Mouse (Mus musculus) stomach, embryonic 15.5 days (tissue): Measurements from ENCODE around the gene Nhs. TPM values are rescaled to one million over a fixed set of nuclear protein-coding genes. Genes with fewer than 3 reads are reported as not detected.

ENCODE experiments used
- ATAC-seq: fragments of 200-750 bp; cut with Nextera tagmentation; 2 replicates; pipeline ENCODE4 v1.8.0; 2017; ENCODE audit warnings: low read depth, moderate number of reproducible peaks, moderate TSS enrichment; ENCODE audit not compliant: insufficient read depth, low FRiP score
- H3K27ac ChIP-seq: fragments of 300-500 bp; sonication (generic); 2 replicates; pipeline ENCODE4 v1.5.1; 2015; ENCODE audit warnings: mild to moderate bottlenecking, inconsistent platforms
- H3K27me3 ChIP-seq: fragments of 300-500 bp; sonication (generic); replicated peaks from 2 replicates; pipeline ENCODE4 v1.6.1; 2015; ENCODE audit warnings: inconsistent platforms
- H3K36me3 ChIP-seq: fragments of 300-500 bp; sonication (generic); 2 replicates; pipeline ENCODE4 v1.6.1; 2015; ENCODE audit warnings: inconsistent platforms
- H3K4me1 ChIP-seq: fragments of 300-500 bp; sonication (generic); 2 replicates; pipeline ENCODE4 v1.6.1; 2015; ENCODE audit warnings: inconsistent platforms
- H3K4me2 ChIP-seq: fragments of 300-500 bp; sonication (generic); 2 replicates; pipeline ENCODE4 v1.6.1; 2015; ENCODE audit warnings: mild to moderate bottlenecking, inconsistent platforms
- H3K4me3 ChIP-seq: fragments of 300-500 bp; sonication (generic); replicated peaks from 2 replicates; pipeline ENCODE4 v1.5.1; 2015; ENCODE audit warnings: inconsistent platforms
- H3K9ac ChIP-seq: fragments of 300-500 bp; sonication (generic); 2 replicates; pipeline ENCODE4 v1.6.1; 2015; ENCODE audit warnings: inconsistent platforms
- H3K9me3 ChIP-seq: fragments of 300-500 bp; sonication (generic); 2 replicates; pipeline ENCODE4 v1.6.1; 2016; ENCODE audit warnings: inconsistent platforms
- WGBS: fragments of 180-500 bp; shearing (Covaris S2); methylation state at CpG from one replicate; pipeline ENCODE4 v1.1.7; 2015; 5-methylcytosine and 5-hydroxymethylcytosine counted together
- polyA plus RNA-seq: library from polyadenylated mRNA; unstranded; fragments of >200 nt; fragmentation: Nextera tagmentation; extraction: Ambion mirVana; gene quantifications from 2 replicates; pipeline ENCODE4 v1.2.1, GENCODE M21; 2015

Nhs gene
- polyA plus RNA-seq: 1.9 and 2.0 TPM in 2 replicates

GRCm38 (mm10) chrX:162159637-162160611 lies at the start of gene Nhs:
Gene Nhs, minus strand, starts transcription at chrX:162159730.
- Histone ChIP-seq H3K27ac (peak within 1 kb of the TSS; percentile 35; the same call in 1 of the 2 replicates), H3K9me3 (no peaks in the 10 kb centered on the region), H3K36me3 (no peaks in the 10 kb centered on the region), H3K4me1 (no peaks in the 10 kb centered on the region), H3K27me3 (peaks cover 11% of the 10 kb centered on the region; the same call in 1 of the 2 replicates), H3K9ac (peak within 1 kb of the TSS; percentile 41), H3K4me3 (peak within 1 kb of the TSS; percentile 56), H3K4me2 (peak within 1 kb of the TSS; percentile 71)
- WGBS: 16% methylated on average over 57 of the region's 61 CpGs
- ATAC-seq: peak; percentile 85; the same call in 1 of the 2 replicates

- H3K9me3 ChIP-seq: no peaks in the 10 kb centered on the region
- H3K9ac ChIP-seq: no peak overlapping the region
- H3K36me3 ChIP-seq: no peaks in the 10 kb centered on the region
- H3K27ac ChIP-seq: no peak overlapping the region
- H3K4me2 ChIP-seq: no peak overlapping the region
- no peak for ATAC-seq
- 68% methylated on average over 2 of the region's 2 CpGs for WGBS
- H3K4me3 ChIP-seq: no peak overlapping the region
- no peaks in the 10 kb centered on the region for H3K4me1 ChIP-seq
- H3K27me3 ChIP-seq: no peaks in the 10 kb centered on the region
Observed at GRCm38 (mm10) chrX:162206350-162206884, 46.9 kb upstream of the Nhs start.

DNA sequence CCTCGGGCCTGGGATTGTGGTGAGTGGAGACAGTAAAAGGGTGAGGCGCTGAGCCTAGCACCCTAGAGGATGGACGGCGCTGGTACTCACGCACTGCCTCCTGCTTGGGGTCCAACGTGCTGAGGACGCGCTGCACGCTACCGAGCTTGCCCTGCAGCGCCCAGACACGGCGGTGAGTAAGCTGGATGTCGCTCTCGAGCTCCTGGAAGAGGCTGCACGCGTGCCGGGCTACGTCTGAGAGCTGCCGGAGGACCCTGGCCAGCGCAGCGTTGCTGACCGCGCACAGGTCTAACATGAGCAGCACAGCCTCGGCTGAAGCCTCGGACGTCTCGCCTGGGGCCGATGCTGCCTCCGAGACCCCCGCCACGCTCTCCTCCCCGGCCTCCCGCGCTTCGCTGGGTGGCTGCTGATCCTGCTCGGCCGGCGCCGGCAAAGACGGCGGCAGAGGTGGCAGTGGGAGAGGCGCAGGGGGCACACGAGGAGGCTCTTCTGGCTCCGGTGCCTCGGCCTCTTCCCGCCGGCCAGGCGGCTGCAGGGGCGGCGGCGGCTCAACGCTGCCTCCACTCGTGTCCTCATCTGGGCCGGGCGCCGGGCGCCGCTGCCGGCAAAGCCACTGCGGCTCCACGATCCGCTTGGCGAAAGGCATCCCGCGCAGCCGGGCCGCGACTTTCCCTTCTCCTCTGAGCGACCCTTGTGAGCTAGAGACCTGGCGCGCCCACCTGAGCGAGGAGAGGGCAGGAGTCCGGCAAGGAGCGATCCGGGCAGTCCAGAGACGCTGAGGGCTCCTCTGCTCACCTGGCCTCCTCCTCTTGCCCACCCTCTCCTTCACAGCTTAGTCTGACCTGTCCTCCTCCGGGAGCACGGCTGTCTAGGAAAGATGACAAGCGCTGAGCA lies 540 bp downstream of the Nhs start:
- Histone ChIP-seq H3K4me2 (peak overlapping the region; percentile 71), H3K27me3 (peaks cover 11% of the 10 kb centered on the region; the same call in 1 of the 2 replicates), H3K4me3 (peak overlapping the region; percentile 56), H3K9ac (peak overlapping the region; percentile 41), H3K9me3 (no peaks in the 10 kb centered on the region), H3K36me3 (no peaks in the 10 kb centered on the region), H3K27ac (peak overlapping the region; percentile 26; the same call in 1 of the 2 replicates), H3K4me1 (no peaks in the 10 kb centered on the region)
- WGBS: 26% methylated on average over 69 of the region's 80 CpGs
- ATAC-seq: peak; percentile 50; the same call in 1 of the 2 replicates

DNA sequence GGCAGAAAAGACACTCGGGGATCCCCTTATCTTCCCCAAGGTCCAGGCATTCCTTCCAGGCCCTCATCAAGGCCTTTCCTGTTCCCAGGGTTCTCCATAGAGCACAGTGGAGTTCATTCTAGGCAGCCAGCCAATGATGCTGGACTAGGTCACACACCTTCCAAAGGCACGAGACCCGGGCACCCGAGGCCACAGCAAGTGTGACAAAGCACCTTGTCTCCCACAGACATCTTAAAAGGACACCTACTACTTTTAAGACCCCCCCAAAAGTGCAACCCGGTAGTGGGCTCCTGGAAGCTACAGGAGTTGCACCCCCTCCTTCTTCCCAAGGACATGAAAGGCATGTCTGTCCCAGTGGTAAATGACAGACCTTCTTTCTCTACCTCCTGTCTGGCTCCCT lies 1.4 kb downstream of the Nhs start:
- H3K4me2 ChIP-seq: peak overlapping the region; percentile 71
- no peak overlapping the region for H3K9ac ChIP-seq
- H3K27me3 ChIP-seq: peaks cover 11% of the 10 kb centered on the region; the same call in 1 of the 2 replicates
- no peak for ATAC-seq
- no peaks in the 10 kb centered on the region for H3K9me3 ChIP-seq
- no peaks in the 10 kb centered on the region for H3K4me1 ChIP-seq
- H3K27ac ChIP-seq: no peak overlapping the region
- peak overlapping the region; percentile 56 for H3K4me3 ChIP-seq
- WGBS: 42% methylated on average over 5 of the region's 5 CpGs
- H3K36me3 ChIP-seq: no peaks in the 10 kb centered on the region

DNA sequence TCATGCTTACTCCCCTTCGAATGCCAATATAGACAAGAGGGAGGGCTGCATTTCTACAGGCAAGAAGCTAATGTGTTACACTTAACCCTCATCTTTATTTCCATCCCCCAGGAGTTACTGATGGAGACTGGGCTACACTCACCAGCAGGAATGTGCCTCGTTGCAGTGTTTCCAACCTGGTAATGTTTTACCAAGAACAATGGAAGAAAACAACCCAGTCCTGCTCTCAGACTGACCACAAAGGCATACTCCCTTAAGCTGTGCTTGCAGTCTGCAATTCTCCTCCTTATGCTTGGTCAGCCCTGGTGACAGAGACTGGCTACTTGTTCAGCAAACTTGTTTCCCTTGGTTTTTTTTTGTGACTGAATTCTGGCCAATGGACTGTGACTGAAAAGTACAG lies 21.7 kb downstream of the Nhs start:
- no peak for ATAC-seq
- H3K4me3 ChIP-seq: no peak overlapping the region
- 57% methylated on average over 2 of the region's 2 CpGs for WGBS
- H3K9ac ChIP-seq: no peak overlapping the region
- no peaks in the 10 kb centered on the region for H3K27me3 ChIP-seq
- H3K36me3 ChIP-seq: no peaks in the 10 kb centered on the region
- H3K4me1 ChIP-seq: no peaks in the 10 kb centered on the region
- H3K27ac ChIP-seq: no peak overlapping the region
- no peak overlapping the region for H3K4me2 ChIP-seq
- no peaks in the 10 kb centered on the region for H3K9me3 ChIP-seq

DNA sequence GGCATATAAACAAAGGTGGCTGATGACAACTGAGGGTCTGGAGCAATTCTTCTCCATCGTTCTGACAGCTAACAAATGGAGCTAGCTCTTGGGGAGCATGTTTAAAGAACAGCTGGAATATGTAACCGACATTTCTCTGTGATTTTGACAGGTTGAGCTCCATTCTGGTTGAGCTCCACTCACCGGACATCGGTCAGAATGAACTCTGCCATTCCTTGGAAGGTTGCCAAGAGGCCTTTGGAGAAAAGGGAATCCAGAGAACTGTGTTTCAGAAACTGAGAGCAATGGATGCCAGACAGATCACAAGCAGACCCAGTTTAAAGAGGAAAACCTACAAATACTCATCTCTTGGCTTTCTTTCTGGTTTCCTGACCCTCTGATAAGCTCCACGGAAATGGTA lies 46.3 kb downstream of the Nhs start:
- no peaks in the 10 kb centered on the region for H3K9me3 ChIP-seq
- no peak for ATAC-seq
- H3K36me3 ChIP-seq: no peaks in the 10 kb centered on the region
- H3K4me1 ChIP-seq: no peaks in the 10 kb centered on the region
- H3K4me3 ChIP-seq: no peak overlapping the region
- WGBS: 43% methylated on average over 5 of the region's 5 CpGs
- no peak overlapping the region for H3K9ac ChIP-seq
- H3K27me3 ChIP-seq: no peaks in the 10 kb centered on the region; the same call in 1 of the 2 replicates
- H3K4me2 ChIP-seq: no peak overlapping the region
- no peak overlapping the region for H3K27ac ChIP-seq

- H3K4me2 ChIP-seq: no peak overlapping the region
- H3K4me1 ChIP-seq: no peaks in the 10 kb centered on the region
- H3K36me3 ChIP-seq: no peaks in the 10 kb centered on the region
- no peaks in the 10 kb centered on the region for H3K27me3 ChIP-seq
- H3K4me3 ChIP-seq: no peak overlapping the region
- no peak overlapping the region for H3K9ac ChIP-seq
- no peak overlapping the region for H3K27ac ChIP-seq
- no peaks in the 10 kb centered on the region for H3K9me3 ChIP-seq
- WGBS: 48% methylated on average over 3 of the region's 3 CpGs
- no peak for ATAC-seq
Observed at GRCm38 (mm10) chrX:162102802-162103434, 56.6 kb downstream of the Nhs start.

- Histone ChIP-seq H3K4me2 (no peak overlapping the region), H3K9ac (no peak overlapping the region), H3K4me1 (no peaks in the 10 kb centered on the region), H3K27ac (no peak overlapping the region), H3K9me3 (no peaks in the 10 kb centered on the region), H3K36me3 (no peaks in the 10 kb centered on the region), H3K4me3 (no peak overlapping the region), H3K27me3 (no peaks in the 10 kb centered on the region)
- WGBS: 49% methylated on average over 4 of the region's 4 CpGs
- ATAC-seq: no peak
Observed at GRCm38 (mm10) chrX:162098364-162098763, 61.2 kb downstream of the Nhs start.

GRCm38 (mm10) chrX:162087291-162087690 lies 72.2 kb downstream of the Nhs start:
- WGBS: 70% methylated on average over 4 of the region's 4 CpGs
- no peaks in the 10 kb centered on the region for H3K9me3 ChIP-seq
- no peak overlapping the region for H3K4me2 ChIP-seq
- no peak for ATAC-seq
- H3K4me3 ChIP-seq: no peak overlapping the region
- no peaks in the 10 kb centered on the region for H3K36me3 ChIP-seq
- H3K27me3 ChIP-seq: 0 out of 2 replicates have a peak, but pooled peaks cover 5% of the 10 kb centered on the region
- no peak overlapping the region for H3K27ac ChIP-seq
- no peak overlapping the region for H3K9ac ChIP-seq
- H3K4me1 ChIP-seq: no peaks in the 10 kb centered on the region

GRCm38 (mm10) chrX:162085897-162086200 lies 73.7 kb downstream of the Nhs start:
- no peaks in the 10 kb centered on the region for H3K4me1 ChIP-seq
- ATAC-seq: no peak
- no peak overlapping the region for H3K4me2 ChIP-seq
- no peaks in the 10 kb centered on the region for H3K9me3 ChIP-seq
- no peak overlapping the region for H3K4me3 ChIP-seq
- H3K9ac ChIP-seq: no peak overlapping the region
- no peak overlapping the region for H3K27ac ChIP-seq
- 0 out of 2 replicates have a peak, but pooled peaks cover 5% of the 10 kb centered on the region for H3K27me3 ChIP-seq
- H3K36me3 ChIP-seq: no peaks in the 10 kb centered on the region
- 58% methylated on average over 1 of the region's 1 CpGs for WGBS
